Mouse (Mus musculus) brain, embryonic 14.5 days (tissue): ENCODE measurements at regions not wholly inside any gene's neighbourhood (a gene's known extent, or its start where the extent isn't known, plus 50 kb on each side); places are given as distances from the start of the nearest gene placed in this dataset.

Source experiments
- CTCF ChIP-seq: fragments of 200-500 bp; IDR thresholded peaks from 2 replicates; pipeline ENCODE4 v1.5.1; 2012; ENCODE audit warnings: inconsistent platforms, mild to moderate bottlenecking, moderate library complexity, borderline replicate concordance; ENCODE audit not compliant: insufficient read depth, insufficient read length; ENCODE audit errors: extremely low read depth
- POLR2A ChIP-seq: fragments of 200-500 bp; IDR thresholded peaks from 2 replicates; pipeline ENCODE4 v1.6.1; 2012; ENCODE audit warnings: mild to moderate bottlenecking, inconsistent platforms, borderline replicate concordance; ENCODE audit not compliant: poor library complexity, insufficient read depth, insufficient read length, severe bottlenecking; ENCODE audit errors: extremely low read depth

GRCm38 (mm10) chr10:16635463-16635862 lies 1087.6 kb upstream of the Cited2 start:
- TF ChIP-seq POLR2A (no peak), CTCF (no peak)
